Mouse (Mus musculus) brain, adult 10 weeks (tissue): ENCODE data around the gene Eya2. TPM values are rescaled to one million over a fixed set of nuclear protein-coding genes. Genes with fewer than 3 reads are reported as not detected.

Source experiments
- polyA plus RNA-seq: library from polyadenylated mRNA; stranded (reverse); fragments of 350-450 nt; fragmentation: Illumina TruSeq; extraction: RNeasy Lipid Tissue Mini Kit (QIAGEN cat#74804); gene quantifications from one replicate; pipeline ENCODE4 v1.2.3, GENCODE M21; 2015; ENCODE audit warnings: low read depth, low replicate concordance

Gene Eya2
- polyA plus RNA-seq: 1.9 TPM

GRCm38 (mm10) chr2:165594907-165595675 lies at the start of gene Eya2:
Gene Eya2, plus strand, starts transcription at chr2:165595032.

Other genes with a start within 250 kb of the Eya2 start
- gene Zfp663, start 226.3 kb upstream of the Eya2 start, polyA plus RNA-seq: not detected
- 6.1 TPM for gene Zfp334, start 206.8 kb upstream of the Eya2 start, polyA plus RNA-seq
- not detected for gene Ocstamp, start 194.6 kb upstream of the Eya2 start, polyA plus RNA-seq
- gene Slc13a3, start 121.8 kb upstream of the Eya2 start, polyA plus RNA-seq: 10.8 TPM
- 21.6 TPM for gene Trp53rka, start 101.7 kb upstream of the Eya2 start, polyA plus RNA-seq
- gene Slc2a10, start 91.2 kb upstream of the Eya2 start, polyA plus RNA-seq: 1.1 TPM